Mouse (Mus musculus) hindbrain, postnatal 0 days (tissue): Measurements from ENCODE around the gene Olfr522. TPM values are rescaled to one million over a fixed set of nuclear protein-coding genes. Genes with fewer than 3 reads are reported as not detected.
A peak's percentile ranks its signal among the peaks of the same experiment; 100 is the strongest.

Experiments
- ATAC-seq: fragments of 200-750 bp; cut with Nextera tagmentation; 2 replicates; pipeline ENCODE4 v1.8.0; 2017; ENCODE audit warnings: mild to moderate bottlenecking, moderate TSS enrichment, moderate library complexity
- DNase-seq: peaks from one replicate; pipeline ENCODE4 v3.0.0-alpha.2; 2015; ENCODE audit warnings: low spot score
- H3K27ac ChIP-seq: fragments of 300-500 bp; sonication (generic); 2 replicates; pipeline ENCODE4 v1.5.1; 2014; ENCODE audit warnings: mild to moderate bottlenecking
- H3K27me3 ChIP-seq: fragments of 300-500 bp; sonication (generic); 2 replicates; pipeline ENCODE4 v1.6.1; 2014; ENCODE audit warnings: low read length, mixed read lengths; ENCODE audit not compliant: insufficient read depth
- H3K36me3 ChIP-seq: fragments of 300-500 bp; sonication (generic); 2 replicates; pipeline ENCODE4 v1.6.1; 2014; ENCODE audit warnings: low read length, mixed read lengths; ENCODE audit not compliant: insufficient read depth
- H3K4me1 ChIP-seq: fragments of 300-500 bp; sonication (generic); 2 replicates; pipeline ENCODE4 v1.6.1; 2014; ENCODE audit warnings: antibody characterized with exemption, low read length, mixed read lengths; ENCODE audit not compliant: insufficient read depth
- H3K4me2 ChIP-seq: fragments of 300-500 bp; sonication (generic); 2 replicates; pipeline ENCODE4 v1.6.1; 2014; ENCODE audit warnings: low read depth, mild to moderate bottlenecking, low read length, moderate library complexity, mixed read lengths
- H3K4me3 ChIP-seq: fragments of 300-500 bp; sonication (generic); 2 replicates; pipeline ENCODE4 v1.5.1; 2014; ENCODE audit warnings: low read length
- H3K9ac ChIP-seq: fragments of 300-500 bp; sonication (generic); replicated peaks from 2 replicates; pipeline ENCODE4 v1.6.1; 2014; ENCODE audit warnings: mild to moderate bottlenecking, low read length, moderate library complexity, mixed read lengths
- H3K9me3 ChIP-seq: fragments of 300-500 bp; sonication (generic); 2 replicates; pipeline ENCODE4 v1.6.1; 2016; ENCODE audit warnings: low read length, mixed read lengths
- CTCF ChIP-seq: IDR thresholded peaks from 2 replicates; pipeline ENCODE4 v1.5.1; 2016; ENCODE audit warnings: antibody characterized with exemption, control low read depth, low read depth
- WGBS: fragments of 180-500 bp; shearing (Covaris S2); extraction: QIAGEN DNeasy Blood & Tissue Kit; methylation state at CpG from one replicate; pipeline ENCODE4 v1.1.7; 2014; 5-methylcytosine and 5-hydroxymethylcytosine counted together
- polyA plus RNA-seq: library from polyadenylated mRNA; unstranded; fragments of >200 nt; fragmentation: Nextera tagmentation; extraction: Ambion mirVana; gene quantifications from 2 replicates; pipeline ENCODE4 v1.2.1, GENCODE M21; 2015
- total RNA-seq: library from RNA; depleted of rRNA; stranded (reverse); fragments of >200 nt; gene quantifications from 2 replicates; pipeline ENCODE4 v1.2.3, GENCODE M21; 2014; rRNA removed

The Olfr522 gene
- total and polyA plus RNA-seq, 2 experiments from 2014 or later: not detected

DNA sequence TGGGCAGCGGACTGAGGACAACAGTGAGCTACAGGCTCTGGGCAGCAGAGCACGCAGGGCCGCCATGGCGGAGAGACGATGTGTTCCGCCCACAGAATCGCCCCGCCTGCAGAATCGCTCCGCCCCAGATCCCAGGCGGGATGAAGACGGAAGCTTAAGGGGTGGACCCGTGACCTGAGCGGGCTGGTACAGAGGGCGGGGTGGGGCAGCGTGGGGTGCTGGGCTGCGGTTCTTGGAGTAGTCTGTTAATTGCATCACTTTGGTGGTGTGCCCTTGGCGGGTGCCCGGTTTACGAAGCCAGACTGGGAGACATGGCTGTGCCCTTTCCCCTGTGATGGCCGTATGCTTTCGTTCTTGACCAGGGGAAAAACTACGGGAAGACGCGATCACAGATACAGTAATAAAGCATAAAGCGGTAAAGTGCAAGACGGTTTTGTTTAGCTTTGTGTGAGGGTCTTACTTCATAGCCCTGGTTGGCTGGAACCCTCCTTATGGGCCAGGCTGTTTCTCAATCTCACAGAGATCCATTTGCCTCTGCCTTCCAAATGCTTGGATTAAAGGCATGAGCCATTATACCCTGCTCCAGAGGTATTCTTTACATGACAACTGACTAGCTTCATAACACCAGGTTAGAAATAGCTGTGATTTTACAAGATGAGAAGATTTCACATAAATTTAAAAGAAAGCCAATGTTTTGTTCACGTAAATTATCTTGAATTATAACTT is 48.1 kb downstream of the Olfr522 start, which contains the start of gene Echs1:
TSS of gene Echs1 (minus strand) at position 148 of the 726 bp plus-strand sequence.
- ATAC-seq: peak; percentile 97
- Histone ChIP-seq H3K36me3 (no peaks in the 10 kb centered on the region; the same call in 1 of the 2 replicates), H3K27ac (peak within 1 kb of the TSS; percentile 86), H3K4me1 (peaks cover 4% of the 10 kb centered on the region; the same call in 1 of the 2 replicates), H3K9me3 (no peaks in the 10 kb centered on the region), H3K4me3 (peak within 1 kb of the TSS; percentile 71), H3K4me2 (peak within 1 kb of the TSS; percentile 69), H3K9ac (peak within 1 kb of the TSS; percentile 81), H3K27me3 (no peaks in the 10 kb centered on the region)
- DNase-seq: peak; percentile 90
- WGBS: 4% methylated on average over 28 of the region's 28 CpGs
- TF ChIP-seq CTCF: no peak

DNA sequence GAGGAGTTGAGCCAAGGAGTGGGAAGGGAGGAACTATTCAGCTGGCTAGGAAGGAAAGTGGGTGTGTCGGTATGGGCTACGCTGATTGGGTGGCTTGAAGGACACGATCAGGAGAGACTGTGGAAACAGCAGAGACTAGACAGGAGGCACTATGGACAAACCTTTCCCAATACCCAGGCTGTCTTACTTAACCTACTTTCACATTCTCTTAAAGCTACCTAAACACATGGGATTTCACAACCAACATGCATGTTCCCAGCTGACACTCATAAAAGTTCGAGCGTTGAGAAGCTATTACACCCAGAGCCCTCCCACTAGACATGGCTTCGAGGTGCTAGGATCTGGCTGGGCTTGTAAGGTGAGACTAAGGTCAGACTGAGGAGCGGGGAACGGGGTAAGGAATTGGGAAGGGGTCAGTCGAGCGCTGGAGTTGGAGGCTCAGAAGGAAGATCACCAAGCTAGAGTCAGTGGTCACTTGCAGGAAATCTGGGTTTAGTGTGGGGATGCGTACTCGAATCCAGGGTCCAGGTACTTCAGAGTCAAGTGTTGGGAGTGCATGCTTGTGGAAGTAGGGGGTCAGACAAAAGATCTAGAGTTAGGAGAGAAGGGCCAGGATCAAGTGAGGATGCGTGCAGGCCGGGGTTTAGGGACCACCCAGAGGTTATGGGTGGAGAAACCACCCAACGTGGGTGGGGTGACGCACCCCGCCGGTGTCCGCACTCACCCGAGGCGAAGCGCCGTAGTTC is 48.8 kb downstream of the Olfr522 start, which contains the start of gene Paox:
TSS of gene Paox (plus strand) at position 217 of the 746 bp plus-strand sequence.
- H3K9ac ChIP-seq: peak within 1 kb of the TSS; percentile 81
- TF ChIP-seq CTCF: no peak
- whole genome bisulfite sequencing: 3% methylated on average over 23 of the region's 23 CpGs

DNA sequence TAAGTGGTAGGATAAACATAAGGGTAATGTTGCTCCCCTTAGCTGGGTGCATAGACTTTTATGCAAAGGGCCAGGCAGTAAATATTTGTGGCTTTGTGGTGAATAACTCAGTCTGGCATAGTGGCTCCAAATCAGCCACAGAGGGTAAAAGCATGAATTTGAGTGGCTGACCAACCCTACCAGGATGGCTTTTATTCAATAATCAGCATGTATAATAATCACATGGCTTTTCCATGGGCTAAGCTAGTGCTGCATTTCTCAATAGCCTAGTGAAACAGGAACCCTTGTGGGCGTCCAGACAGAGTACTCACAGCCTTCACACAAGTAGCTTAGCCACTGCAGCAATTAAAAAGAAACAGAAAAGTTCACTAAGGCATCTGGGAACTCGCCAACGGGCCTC is 52.6 kb downstream of the Olfr522 start:
- Histone ChIP-seq H3K9ac (no peak overlapping the region), H3K4me1 (peaks cover 1% of the 10 kb centered on the region; the same call in 1 of the 2 replicates), H3K4me3 (no peak overlapping the region), H3K4me2 (no peak overlapping the region), H3K27me3 (no peaks in the 10 kb centered on the region), H3K9me3 (no peaks in the 10 kb centered on the region), H3K27ac (no peak overlapping the region), H3K36me3 (peaks cover 25% of the 10 kb centered on the region)
- no peak for TF ChIP-seq CTCF
- 46% methylated on average over 3 of the region's 3 CpGs for WGBS
- ATAC-seq (no peak), DNase-seq (no peak)

More for the DNA sequence above, 48.8 kb downstream of the Olfr522 start, which contains the start of gene Paox:
- H3K4me1 ChIP-seq: peaks cover 4% of the 10 kb centered on the region; the same call in 1 of the 2 replicates
- peak within 1 kb of the TSS; percentile 71 for H3K4me3 ChIP-seq
- H3K36me3 ChIP-seq: peaks cover 5% of the 10 kb centered on the region
- peak within 1 kb of the TSS; percentile 86 for H3K27ac ChIP-seq
- ATAC-seq: peak; percentile 70
- DNase-seq: peak; percentile 68
- H3K9me3 ChIP-seq: no peaks in the 10 kb centered on the region
- H3K27me3 ChIP-seq: no peaks in the 10 kb centered on the region
- H3K4me2 ChIP-seq: peak within 1 kb of the TSS; percentile 69

Other genes starting within 250 kb of the Olfr522 start
- not detected in 2 replicates for gene Utf1, start 221.0 kb downstream of the Olfr522 start, total RNA-seq
- gene Utf1, start 221.0 kb downstream of the Olfr522 start, polyA plus RNA-seq: not detected in 2 replicates
- 2.9 TPM in 1 of 2 replicates, not detected in the other for gene 6430531B16Rik, start 186.0 kb downstream of the Olfr522 start, total RNA-seq
- 1.3 and 1.8 TPM in 2 replicates for gene 6430531B16Rik, start 186.0 kb downstream of the Olfr522 start, polyA plus RNA-seq
- 1.7 and 2.2 TPM in 2 replicates for gene Adam8, start 172.2 kb downstream of the Olfr522 start, total RNA-seq
- 0.48 and 0.57 TPM in 2 replicates for gene Adam8, start 172.2 kb downstream of the Olfr522 start, polyA plus RNA-seq
- 23.3 and 42.9 TPM in 2 replicates for gene Zfp511, start 128.4 kb downstream of the Olfr522 start, total RNA-seq
- gene Zfp511, start 128.4 kb downstream of the Olfr522 start, polyA plus RNA-seq: 60.5 and 63.9 TPM in 2 replicates
- 61.7 and 63.7 TPM in 2 replicates for gene Tubgcp2, start 128.1 kb downstream of the Olfr522 start, total RNA-seq
- gene Tubgcp2, start 128.1 kb downstream of the Olfr522 start, polyA plus RNA-seq: 58.3 TPM in 2 replicates
- gene Msx3, start 115.7 kb downstream of the Olfr522 start, total RNA-seq: 0.94 and 1.2 TPM in 2 replicates
- gene Msx3, start 115.7 kb downstream of the Olfr522 start, polyA plus RNA-seq: 1.9 and 2.0 TPM in 2 replicates
- gene Caly, start 82.2 kb downstream of the Olfr522 start, total RNA-seq: 422 and 452 TPM in 2 replicates
- 460 and 486 TPM in 2 replicates for gene Caly, start 82.2 kb downstream of the Olfr522 start, polyA plus RNA-seq
- not detected in 2 replicates for gene Prap1, start 71.4 kb downstream of the Olfr522 start, total RNA-seq
- not detected in 2 replicates for gene Prap1, start 71.4 kb downstream of the Olfr522 start, polyA plus RNA-seq
- gene Fuom, start 62.3 kb downstream of the Olfr522 start, total RNA-seq: 34.3 and 36.2 TPM in 2 replicates
- gene Fuom, start 62.3 kb downstream of the Olfr522 start, polyA plus RNA-seq: 53.0 and 54.3 TPM in 2 replicates
- gene Paox, start 49.0 kb downstream of the Olfr522 start, total RNA-seq: 9.4 and 15.2 TPM in 2 replicates
- gene Paox, start 49.0 kb downstream of the Olfr522 start, polyA plus RNA-seq: 8.9 TPM in 2 replicates
- 88.7 and 91.5 TPM in 2 replicates for gene Echs1, start 48.3 kb downstream of the Olfr522 start, total RNA-seq
- gene Echs1, start 48.3 kb downstream of the Olfr522 start, polyA plus RNA-seq: 136 and 145 TPM in 2 replicates
- 6.4 and 7.2 TPM in 2 replicates for gene Mtg1, start 27.2 kb downstream of the Olfr522 start, total RNA-seq
- 32.6 and 33.5 TPM in 2 replicates for gene Mtg1, start 27.2 kb downstream of the Olfr522 start, polyA plus RNA-seq
- 64.7 and 66.4 TPM in 2 replicates for gene Sprn, start 9.9 kb downstream of the Olfr522 start, total RNA-seq
- gene Sprn, start 9.9 kb downstream of the Olfr522 start, polyA plus RNA-seq: 27.2 and 29.9 TPM in 2 replicates
- gene Olfr523, start 8.5 kb upstream of the Olfr522 start, total RNA-seq: not detected in 2 replicates
- gene Olfr523, start 8.5 kb upstream of the Olfr522 start, polyA plus RNA-seq: not detected in 2 replicates
- gene Olfr524, start 41.2 kb upstream of the Olfr522 start, total RNA-seq: not detected in 2 replicates
- gene Olfr524, start 41.2 kb upstream of the Olfr522 start, polyA plus RNA-seq: not detected in 2 replicates
- gene Cd163l1, start 53.5 kb upstream of the Olfr522 start, total RNA-seq: not detected in 2 replicates
- not detected in 2 replicates for gene Cd163l1, start 53.5 kb upstream of the Olfr522 start, polyA plus RNA-seq
- gene 5830411N06Rik, start 82.5 kb upstream of the Olfr522 start, total RNA-seq: not detected in 2 replicates
- gene 5830411N06Rik, start 82.5 kb upstream of the Olfr522 start, polyA plus RNA-seq: 0.10 TPM in 1 of 2 replicates, not detected in the other
- gene Olfr525, start 156.1 kb upstream of the Olfr522 start, total RNA-seq: not detected in 2 replicates
- not detected in 2 replicates for gene Olfr525, start 156.1 kb upstream of the Olfr522 start, polyA plus RNA-seq
- gene Olfr527, start 169.3 kb upstream of the Olfr522 start, total RNA-seq: not detected in 2 replicates
- not detected in 2 replicates for gene Olfr527, start 169.3 kb upstream of the Olfr522 start, polyA plus RNA-seq
- gene Olfr60, start 196.9 kb upstream of the Olfr522 start, total RNA-seq: not detected in 2 replicates
- gene Olfr60, start 196.9 kb upstream of the Olfr522 start, polyA plus RNA-seq: not detected in 2 replicates
- not detected in 2 replicates for gene Olfr530, start 211.6 kb upstream of the Olfr522 start, total RNA-seq
- gene Olfr530, start 211.6 kb upstream of the Olfr522 start, polyA plus RNA-seq: not detected in 2 replicates
- gene Olfr531, start 238.2 kb upstream of the Olfr522 start, total RNA-seq: not detected in 2 replicates
- gene Olfr531, start 238.2 kb upstream of the Olfr522 start, polyA plus RNA-seq: not detected in 2 replicates